Mouse (Mus musculus): ENCODE measurements around the gene Tap2.

GRCm38 (mm10) chr17:34194723-34195122 is 8.6 kb upstream of the Tap2 start:
- TF ChIP-seq POLR2A (IDR thresholded peaks at IDR 0.05; ENCODE audit: borderline replicate concordance, extremely low read depth, insufficient read depth, insufficient read length, poor library complexity, severe bottlenecking) (no peak), CTCF (IDR thresholded peaks at IDR 0.05; ENCODE audit: borderline replicate concordance, extremely low read depth, insufficient read depth, insufficient read length) (no peak)

All from brain, embryonic 14.5 days (tissue).